Mouse (Mus musculus): ENCODE results near the gene Grsf1.

- TF ChIP-seq POLR2A (IDR thresholded peaks at IDR 0.05; ENCODE audit: control insufficient read depth, extremely low read depth, insufficient read depth, low read length, poor library complexity) (no peak), CTCF (IDR thresholded peaks at IDR 0.05; ENCODE audit: borderline replicate concordance, control insufficient read depth, extremely low read depth, insufficient read depth, low read length, poor library complexity) (no peak)
These were observed 30.6 kb downstream of the Grsf1 start for GRCm38 (mm10) chr5:88645405-88645804.
